Comparison of ENCODE assay signal across 9 mouse cellular contexts in genomic region chr9:56634406-56635120, GRCm38 (mm10).
DNase-seq lines count a peak whose midpoint lies in the region; ATAC-seq and TF ChIP-seq lines count a peak whose summit lies in the region.
"Had no signal": no experiment of that assay in that cellular context is flagged by ENCODE, and none has a peak within 500 bp of the region (broad histone marks: within the 10 kb centered on the region; RNA-seq: fewer than 3 reads in every experiment).

No protein-coding gene starts in this region.

- H3K4me3 ChIP-seq in layer of hippocampus, adult 2 months, result peak overlapping the region; percentile 84
- peak overlapping the region; percentile 76 for H3K4me3 ChIP-seq in forebrain, embryonic 10.5 days
- peak overlapping the region; percentile 71 for H3K4me3 ChIP-seq in intestine, embryonic 16.5 days (ENCODE audit: low read length)
- peak overlapping the region; percentile 77 for H3K4me3 ChIP-seq in neural tube, embryonic 12.5 days

- TF ChIP-seq CTCF in layer of hippocampus, adult 2 months (conservative IDR thresholded peaks at IDR 0.05), result no peak

- H3K9me3 ChIP-seq in forebrain, embryonic 10.5 days, result no peaks in the 10 kb centered on the region
- no peaks in the 10 kb centered on the region for H3K9me3 ChIP-seq in intestine, embryonic 16.5 days (ENCODE audit: control insufficient read depth, low read length)
- no peaks in the 10 kb centered on the region for H3K9me3 ChIP-seq in neural tube, embryonic 12.5 days

- peaks cover 91% of the 10 kb centered on the region for H3K27me3 ChIP-seq in forebrain, embryonic 10.5 days (ENCODE audit: poor library complexity, severe bottlenecking)
- H3K27me3 ChIP-seq in intestine, embryonic 16.5 days (replicated peaks; ENCODE audit: control insufficient read depth, insufficient read depth, low read length), result peaks cover 46% of the 10 kb centered on the region
- peaks cover 33% of the 10 kb centered on the region for H3K27me3 ChIP-seq in neural tube, embryonic 12.5 days (replicated peaks)

- H3K27ac ChIP-seq in layer of hippocampus, adult 2 months, result peak overlapping the region; percentile 99
- peak overlapping the region; percentile 83 for H3K27ac ChIP-seq in forebrain, embryonic 10.5 days
- H3K27ac ChIP-seq in intestine, embryonic 16.5 days (ENCODE audit: low read length), result no peak overlapping the region
- H3K27ac ChIP-seq in neural tube, embryonic 12.5 days, result peak overlapping the region; percentile 80

- peak overlapping the region; percentile 99 for H3K4me2 ChIP-seq in intestine, embryonic 16.5 days (ENCODE audit: low read depth, low read length)
- peak overlapping the region; percentile 95 for H3K4me2 ChIP-seq in neural tube, embryonic 12.5 days (replicated peaks)

- H3K36me3 ChIP-seq in forebrain, embryonic 10.5 days (replicated peaks), result no peaks in the 10 kb centered on the region
- H3K36me3 ChIP-seq in intestine, embryonic 16.5 days (ENCODE audit: control insufficient read depth, insufficient read depth, low read length), result no peaks in the 10 kb centered on the region
- H3K36me3 ChIP-seq in neural tube, embryonic 12.5 days, result no peaks in the 10 kb centered on the region

- no peak for ATAC-seq in intestine, embryonic 16.5 days
- no peak for ATAC-seq in neural tube, embryonic 12.5 days (ENCODE audit: low FRiP score, low read depth)
- ATAC-seq: activated CD4-positive, CD25-positive, alpha-beta regulatory T cell, adult 4 months had no signal

- DNase-seq in layer of hippocampus, adult 2 months (ENCODE audit: low spot score in 2 of 2), result no peak
- DNase-seq in layer of hippocampus, adult 9-11 months, result no peak
- no peak for DNase-seq in forebrain, embryonic 10.5 days (ENCODE audit: extremely low spot score, low spot score)
- DNase-seq in right cerebral cortex, postnatal 10 days (ENCODE audit: low spot score in 2 of 2), result no peak
- no peak for DNase-seq in adrenal gland, postnatal 4 days (ENCODE audit: low spot score in 2 of 2)
- DNase-seq in lung, adult 18-20 months, result no peak

- peak overlapping the region; percentile 76 for H3K9ac ChIP-seq in intestine, embryonic 16.5 days (ENCODE audit: low read depth, low read length)
- H3K9ac ChIP-seq in neural tube, embryonic 12.5 days, result peak overlapping the region; percentile 91

- under 1% methylated on average over 25 of the region's 25 CpGs for WGBS in forebrain, embryonic 10.5 days
- WGBS in intestine, embryonic 16.5 days, result 3% methylated on average over 24 of the region's 25 CpGs
- under 1% methylated on average over 24 of the region's 25 CpGs for WGBS in neural tube, embryonic 12.5 days

- H3K4me1 ChIP-seq in forebrain, embryonic 10.5 days, result peaks cover 35% of the 10 kb centered on the region
- peaks cover 23% of the 10 kb centered on the region for H3K4me1 ChIP-seq in intestine, embryonic 16.5 days (ENCODE audit: control insufficient read depth, insufficient read depth, low read length)
- H3K4me1 ChIP-seq in neural tube, embryonic 12.5 days, result peaks cover 37% of the 10 kb centered on the region
